Mouse (Mus musculus) liver, postnatal 0 days (tissue): ENCODE data around the gene Morf4l1. TPM values are rescaled to one million over a fixed set of nuclear protein-coding genes. Genes with fewer than 3 reads are reported as not detected.
A peak's percentile ranks its signal among the peaks of the same experiment; 100 is the strongest.

Experiments used
- ATAC-seq: fragments of 200-750 bp; cut with Nextera tagmentation; 2 replicates; pipeline ENCODE4 v1.8.0; 2017; ENCODE audit warnings: mild to moderate bottlenecking, moderate library complexity
- DNase-seq: peaks from one replicate; pipeline ENCODE4 v3.0.0-alpha.2; 2016
- H3K27ac ChIP-seq: fragments of 300-500 bp; sonication (generic); 2 replicates; pipeline ENCODE4 v1.5.1; 2014; ENCODE audit warnings: antibody characterized with exemption, moderate library complexity, mild to moderate bottlenecking, low read depth
- H3K27me3 ChIP-seq: fragments of 300-500 bp; sonication (generic); 2 replicates; pipeline ENCODE4 v1.6.1; 2014; ENCODE audit warnings: low read length, control low read depth, mixed read lengths; ENCODE audit not compliant: insufficient read depth
- H3K36me3 ChIP-seq: fragments of 300-500 bp; sonication (generic); replicated peaks from 2 replicates; pipeline ENCODE4 v1.6.1; 2014; ENCODE audit warnings: mild to moderate bottlenecking, control low read depth, low read length, moderate library complexity, mixed read lengths; ENCODE audit not compliant: insufficient read depth
- H3K4me1 ChIP-seq: fragments of 300-500 bp; sonication (generic); 2 replicates; pipeline ENCODE4 v1.6.1; 2014; ENCODE audit warnings: antibody characterized with exemption, mild to moderate bottlenecking, control low read depth; ENCODE audit not compliant: insufficient read depth
- H3K4me2 ChIP-seq: fragments of 300-500 bp; sonication (generic); 2 replicates; pipeline ENCODE4 v1.6.1; 2014; ENCODE audit warnings: low read depth, mild to moderate bottlenecking, low read length, moderate library complexity, mixed read lengths
- H3K4me3 ChIP-seq: fragments of 300-500 bp; sonication (generic); 2 replicates; pipeline ENCODE4 v1.5.1; 2014; ENCODE audit warnings: low read depth, low read length
- H3K9ac ChIP-seq: fragments of 300-500 bp; sonication (generic); replicated peaks from 2 replicates; pipeline ENCODE4 v1.6.1; 2014; ENCODE audit warnings: mild to moderate bottlenecking, moderate library complexity
- H3K9me3 ChIP-seq: fragments of 300-500 bp; sonication (generic); 2 replicates; pipeline ENCODE4 v1.6.1; 2016; ENCODE audit warnings: mild to moderate bottlenecking, control low read depth, low read length, mixed read lengths
- CTCF ChIP-seq: sonication (generic); IDR thresholded peaks from 2 replicates; pipeline ENCODE4 v1.5.1; 2016; ENCODE audit warnings: antibody characterized with exemption, low read depth
- EP300 ChIP-seq: IDR thresholded peaks from 2 replicates; pipeline ENCODE4 v1.6.1; 2016; ENCODE audit warnings: antibody characterized with exemption, low read depth, mild to moderate bottlenecking
- WGBS: fragments of 180-500 bp; shearing (Covaris S2); extraction: QIAGEN DNeasy Blood & Tissue Kit; methylation state at CpG from one replicate; pipeline ENCODE4 v1.1.7; 2014; ENCODE audit not compliant: insufficient replicate concordance; 5-methylcytosine and 5-hydroxymethylcytosine counted together
- polyA plus RNA-seq: library from polyadenylated mRNA; unstranded; fragments of >200 nt; fragmentation: Nextera tagmentation; extraction: Ambion mirVana; gene quantifications from 2 replicates; pipeline ENCODE4 v1.2.1, GENCODE M21; 2015

The Morf4l1 gene
- polyA plus RNA-seq, 1 experiment from 2014 or later, result 135 TPM

DNA sequence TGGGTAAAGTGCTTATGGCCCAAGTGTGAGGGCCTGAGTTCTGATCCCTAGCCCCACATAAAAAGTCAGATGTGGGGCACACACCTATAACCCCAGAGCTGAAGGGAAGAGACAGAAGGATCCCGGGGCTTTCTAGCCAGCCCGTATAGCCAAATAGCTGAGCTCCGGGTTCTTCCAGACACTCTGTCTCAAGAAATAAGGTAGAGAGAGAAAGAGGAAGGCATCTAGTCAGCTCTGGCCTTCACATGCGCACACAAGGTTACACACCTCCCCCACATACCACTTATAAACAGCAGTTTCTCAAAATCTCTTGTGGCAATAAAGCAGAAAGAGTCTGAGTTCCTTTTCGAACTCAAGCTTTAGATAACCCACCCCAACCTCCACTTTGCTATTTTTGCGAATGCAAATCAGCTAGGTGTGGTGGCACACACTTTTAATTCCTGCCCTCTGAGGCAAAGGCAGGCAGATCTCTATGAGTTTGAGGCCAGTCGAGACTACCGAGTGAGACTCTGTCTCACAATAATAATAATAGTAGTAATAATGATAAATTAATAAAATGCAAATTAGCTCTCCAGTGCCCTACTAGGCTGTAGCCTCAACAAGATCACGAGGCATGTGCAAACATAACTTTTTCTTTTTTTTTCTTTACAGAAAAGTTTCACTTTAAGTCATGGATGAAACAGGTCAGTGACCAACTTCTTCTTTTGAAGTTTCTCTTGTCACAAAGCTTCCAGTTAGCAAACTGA is 54.6 kb downstream of the Morf4l1 start:
- ATAC-seq, result peak; percentile 35; the same call in 1 of the 2 replicates
- no peak overlapping the region for H3K9ac ChIP-seq
- H3K4me3 ChIP-seq, result no peak overlapping the region
- TF ChIP-seq CTCF, result no peak
- TF ChIP-seq EP300, result no peak
- no peak for DNase-seq
- H3K4me1 ChIP-seq, result no peaks in the 10 kb centered on the region; the same call in 1 of the 2 replicates
- H3K27me3 ChIP-seq, result no peaks in the 10 kb centered on the region
- WGBS, result 61% methylated on average over 9 of the region's 9 CpGs
- H3K9me3 ChIP-seq, result no peaks in the 10 kb centered on the region
- H3K4me2 ChIP-seq, result no peak overlapping the region
- H3K36me3 ChIP-seq, result peaks cover 11% of the 10 kb centered on the region
- peak overlapping the region; percentile 44; the same call in 1 of the 2 replicates for H3K27ac ChIP-seq

- no peak overlapping the region for H3K9ac ChIP-seq
- no peak overlapping the region for H3K27ac ChIP-seq
- no peak for DNase-seq
- peaks cover under 1% of the 10 kb centered on the region for H3K36me3 ChIP-seq
- no peaks in the 10 kb centered on the region for H3K9me3 ChIP-seq
- H3K4me1 ChIP-seq, result no peaks in the 10 kb centered on the region; the same call in 1 of the 2 replicates
- 67% methylated on average over 2 of the region's 2 CpGs for WGBS
- ATAC-seq, result no peak
- H3K4me2 ChIP-seq, result no peak overlapping the region
- no peaks in the 10 kb centered on the region for H3K27me3 ChIP-seq
- no peak for TF ChIP-seq CTCF
- no peak for TF ChIP-seq EP300
- no peak overlapping the region for H3K4me3 ChIP-seq
Measured at GRCm38 (mm10) chr9:90056716-90057115, 57.9 kb downstream of the Morf4l1 start.

DNA sequence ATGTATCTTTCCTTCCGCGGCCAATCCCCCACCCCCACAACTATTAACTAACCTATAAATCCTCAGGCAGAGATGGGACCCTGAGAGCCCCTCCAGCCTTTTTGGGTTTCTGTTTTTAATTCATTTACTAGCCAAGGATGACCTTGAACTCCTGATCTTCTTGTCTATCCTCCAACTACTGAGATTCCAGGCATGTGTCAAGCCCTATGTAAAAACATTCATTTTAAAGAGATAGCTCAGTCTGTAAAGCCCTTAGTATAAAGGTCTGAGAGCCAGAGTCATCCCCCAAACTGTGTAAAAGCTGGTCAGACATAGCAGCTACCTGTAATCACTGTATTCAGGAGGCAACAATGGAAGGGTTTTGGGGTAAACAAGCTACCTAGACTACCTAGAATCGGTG is 58.7 kb downstream of the Morf4l1 start:
- H3K9ac ChIP-seq, result peak overlapping the region; percentile 34; the same call in 1 of the 2 replicates
- H3K4me1 ChIP-seq, result no peaks in the 10 kb centered on the region; the same call in 1 of the 2 replicates
- H3K4me3 ChIP-seq, result peak overlapping the region; percentile 58
- DNase-seq (no peak), ATAC-seq (no peak)
- no peak overlapping the region for H3K27ac ChIP-seq
- H3K4me2 ChIP-seq, result peak overlapping the region; percentile 65
- no peaks in the 10 kb centered on the region for H3K27me3 ChIP-seq
- no peaks in the 10 kb centered on the region; the same call in 1 of the 2 replicates for H3K36me3 ChIP-seq
- TF ChIP-seq CTCF (no peak), EP300 (no peak)
- 69% methylated on average over 3 of the region's 3 CpGs for WGBS
- H3K9me3 ChIP-seq, result no peaks in the 10 kb centered on the region

GRCm38 (mm10) chr9:90055409-90055808 is 59.2 kb downstream of the Morf4l1 start:
- 31% methylated on average over 5 of the region's 5 CpGs for WGBS
- H3K27ac ChIP-seq, result peak overlapping the region; percentile 97
- DNase-seq, result no peak
- H3K9me3 ChIP-seq, result no peaks in the 10 kb centered on the region
- peak overlapping the region; percentile 71 for H3K9ac ChIP-seq
- no peak for ATAC-seq
- H3K4me1 ChIP-seq, result no peaks in the 10 kb centered on the region; the same call in 1 of the 2 replicates
- H3K4me2 ChIP-seq, result peak overlapping the region; percentile 65
- TF ChIP-seq EP300 (no peak), CTCF (no peak)
- no peaks in the 10 kb centered on the region; the same call in 1 of the 2 replicates for H3K36me3 ChIP-seq
- H3K27me3 ChIP-seq, result no peaks in the 10 kb centered on the region
- peak overlapping the region; percentile 58 for H3K4me3 ChIP-seq

- Histone ChIP-seq H3K4me1 (no peaks in the 10 kb centered on the region; the same call in 1 of the 2 replicates), H3K27me3 (no peaks in the 10 kb centered on the region), H3K36me3 (no peaks in the 10 kb centered on the region), H3K4me3 (peak overlapping the region; percentile 58), H3K27ac (peak overlapping the region; percentile 97), H3K9ac (peak overlapping the region; percentile 71), H3K9me3 (no peaks in the 10 kb centered on the region), H3K4me2 (peak overlapping the region; percentile 65)
- under 1% methylated on average over 37 of the region's 37 CpGs for WGBS
- peak; percentile 83 for DNase-seq
- TF ChIP-seq CTCF, result peak; percentile 72
- no peak for TF ChIP-seq EP300
- ATAC-seq, result peak; percentile 94
Measured at GRCm38 (mm10) chr9:90054371-90055145, 60.0 kb downstream of the Morf4l1 start.

DNA sequence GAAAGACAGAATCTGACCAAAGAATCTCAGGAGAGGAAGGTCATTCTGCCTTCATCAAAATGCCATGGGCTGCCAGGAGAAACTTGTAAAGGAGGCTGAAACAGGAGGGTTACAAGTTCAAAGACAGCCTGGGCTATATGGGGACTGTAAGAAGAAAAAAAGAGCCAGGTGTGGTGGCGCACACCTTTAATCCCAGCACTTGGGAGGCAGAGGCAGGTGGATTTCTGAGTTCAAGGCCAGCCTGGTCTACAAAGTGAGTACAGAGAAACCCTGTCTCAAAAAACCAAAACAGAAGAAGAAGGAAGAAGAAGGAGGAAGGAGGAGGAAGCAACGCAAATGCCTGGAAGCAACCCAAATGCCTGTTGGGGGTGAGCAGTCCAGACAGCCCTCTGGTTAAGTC is 60.7 kb downstream of the Morf4l1 start, which contains the start of gene Ctsh:
Gene Ctsh (plus strand): TSS at position 301 of the 400 bp plus-strand sequence.
- H3K36me3 ChIP-seq, result no peaks in the 10 kb centered on the region
- no peaks in the 10 kb centered on the region for H3K27me3 ChIP-seq
- peak within 1 kb of the TSS; percentile 58 for H3K4me3 ChIP-seq
- TF ChIP-seq EP300 (no peak), CTCF (no peak)
- no peak for ATAC-seq
- no peak for DNase-seq
- WGBS, result 39% methylated on average over 2 of the region's 2 CpGs
- H3K9me3 ChIP-seq, result no peaks in the 10 kb centered on the region
- H3K9ac ChIP-seq, result peak within 1 kb of the TSS; percentile 71
- peak within 1 kb of the TSS; percentile 97 for H3K27ac ChIP-seq
- peak within 1 kb of the TSS; percentile 65 for H3K4me2 ChIP-seq
- H3K4me1 ChIP-seq, result no peaks in the 10 kb centered on the region
